Mouse (Mus musculus) ES-E14 (cell line): ENCODE data around the gene Slc25a51. TPM values are rescaled to one million over a fixed set of nuclear protein-coding genes. Genes with fewer than 3 reads are reported as not detected.
"Not testable (repeated sequence)": the region's sequence is repeated elsewhere in the genome, so short reads cannot be mapped to it uniquely, and the experiment has no call there.

Experiments used
- DNase-seq: peaks from one replicate; pipeline ENCODE4 v3.0.0-alpha.2; 2013; ENCODE audit warnings: low read depth, low spot score
- H3K27ac ChIP-seq: 2 replicates; pipeline ENCODE4 v1.5.1; 2012; ENCODE audit warnings: low read depth, mild to moderate bottlenecking, low read length, moderate library complexity, mixed read lengths; ENCODE audit not compliant: poor library complexity, insufficient read depth, severe bottlenecking
- H3K36me3 ChIP-seq: 2 replicates; pipeline ENCODE4 v1.6.1; 2012; ENCODE audit warnings: mild to moderate bottlenecking, low read length, moderate library complexity, mixed read lengths; ENCODE audit not compliant: control insufficient read depth, poor library complexity, insufficient read depth, severe bottlenecking
- H3K4me1 ChIP-seq, 2 experiments: fragments of 150-350 bp in 1 of 2; sonication (generic) in 1 of 2; 2 replicates each; pipeline ENCODE4 v1.6.1; 2012; ENCODE audit warnings: low read length in 2 of 2, mild to moderate bottlenecking in 1 of 2, mixed read lengths in 1 of 2; ENCODE audit not compliant: control insufficient read depth in 2 of 2, insufficient read depth in 2 of 2, poor library complexity in 1 of 2
- H3K4me3 ChIP-seq, 2 experiments: fragments of 150-350 bp in 1 of 2; sonication (generic) in 1 of 2; 2 replicates each; pipeline ENCODE4 v1.5.1; 2012; ENCODE audit warnings: low read length in 2 of 2, low read depth in 1 of 2, mild to moderate bottlenecking in 1 of 2, mixed read lengths in 1 of 2; ENCODE audit not compliant: insufficient read depth in 1 of 2, poor library complexity in 1 of 2, severe bottlenecking in 1 of 2
- H3K9ac ChIP-seq: 2 replicates; pipeline ENCODE4 v1.6.1; 2012; ENCODE audit warnings: low read depth, mild to moderate bottlenecking, low read length, mixed read lengths; ENCODE audit not compliant: poor library complexity, insufficient read depth, severe bottlenecking
- H3K9me3 ChIP-seq: fragments of 150-350 bp; sonication (generic); 2 replicates; pipeline ENCODE4 v1.6.1; 2012; ENCODE audit warnings: low read depth, mild to moderate bottlenecking, low read length; ENCODE audit not compliant: control insufficient read depth, insufficient read depth
- CHD2 ChIP-seq: IDR thresholded peaks from 2 replicates; pipeline ENCODE4 v1.6.1; 2014; ENCODE audit warnings: mild to moderate bottlenecking, low read depth, low read length, inconsistent platforms
- HCFC1 ChIP-seq: IDR thresholded peaks from 2 replicates; pipeline ENCODE4 v1.6.1; 2012; ENCODE audit warnings: low read length, inconsistent platforms, borderline replicate concordance; ENCODE audit not compliant: insufficient read depth
- MAFK ChIP-seq: IDR thresholded peaks from 2 replicates; pipeline ENCODE4 v1.6.1; 2014; ENCODE audit warnings: mild to moderate bottlenecking, low read depth, low read length, inconsistent platforms; ENCODE audit not compliant: insufficient read depth
- ZC3H11A ChIP-seq: IDR thresholded peaks from 2 replicates; pipeline ENCODE4 v1.6.1; 2012; ENCODE audit warnings: low read depth, mild to moderate bottlenecking, inconsistent platforms, low read length, borderline replicate concordance
- ZNF384 ChIP-seq: IDR thresholded peaks from 2 replicates; pipeline ENCODE4 v1.6.1; 2012; ENCODE audit warnings: low read depth, low read length, inconsistent platforms
- in situ Hi-C, 2 experiments: fragments of 600-800 bp; cut with MboI; formaldehyde crosslinking; loops; one replicate each; pipeline ENCODE4 v1.15.1; 2025; ENCODE audit warnings: low sequenced_read_pairs in 2 of 2, inconsistent platforms in 1 of 2; ENCODE audit not compliant: unreplicated experiment in 2 of 2
- total RNA-seq: library from RNA; depleted of rRNA; stranded (reverse); fragments of 300-350 nt; gene quantifications from 2 replicates; pipeline ENCODE4 v1.2.3, GENCODE M21; 2012

Gene Slc25a51
- total RNA-seq, 1 experiment, result 38.1 TPM

GRCm38 (mm10) chr4:45393658-45394057 is 14.9 kb downstream of the Slc25a51 start:
- H3K4me1 ChIP-seq, result peaks cover 0 to 3% of the 10 kb centered on the region in 2 experiments; a peak in 2 of 4 replicates
- H3K9ac ChIP-seq, result no peak overlapping the region
- H3K4me3 ChIP-seq, result no peak overlapping the region
- no peak overlapping the region for H3K27ac ChIP-seq
- in situ Hi-C loops, result no loop called here
- H3K9me3 ChIP-seq, result no peaks in the 10 kb centered on the region
- H3K36me3 ChIP-seq, result peaks cover 4% of the 10 kb centered on the region
- DNase-seq, result no peak
- TF ChIP-seq MAFK, result no peak
- no peak for TF ChIP-seq ZNF384
- TF ChIP-seq ZC3H11A, result no peak
- no peak for TF ChIP-seq HCFC1
- no peak for TF ChIP-seq CHD2

GRCm38 (mm10) chr4:45392994-45393393 is 15.6 kb downstream of the Slc25a51 start:
- Histone ChIP-seq H3K4me3 (no peak overlapping the region), H3K4me1 (peaks cover 0 to 3% of the 10 kb centered on the region in 2 experiments; a peak in 2 of 4 replicates), H3K9ac (no peak overlapping the region), H3K9me3 (no peaks in the 10 kb centered on the region), H3K27ac (no peak overlapping the region), H3K36me3 (peaks cover 3% of the 10 kb centered on the region; the same call in 1 of the 2 replicates)
- in situ Hi-C loops, result no loop called here
- TF ChIP-seq MAFK (no peak), ZNF384 (no peak), CHD2 (no peak), ZC3H11A (no peak), HCFC1 (no peak)
- DNase-seq, result no peak

- Histone ChIP-seq H3K36me3 (peaks cover 3% of the 10 kb centered on the region; the same call in 1 of the 2 replicates), H3K4me1 (peaks cover 0 to 3% of the 10 kb centered on the region in 2 experiments; a peak in 2 of 4 replicates), H3K4me3 (no peak overlapping the region), H3K9ac (no peak overlapping the region), H3K27ac (no peak overlapping the region), H3K9me3 (no peaks in the 10 kb centered on the region)
- no peak for TF ChIP-seq MAFK
- no peak for TF ChIP-seq ZNF384
- TF ChIP-seq HCFC1, result no peak
- no peak for TF ChIP-seq ZC3H11A
- TF ChIP-seq CHD2, result no peak
- no peak for DNase-seq
- in situ Hi-C loops, result no loop called here
Observed at GRCm38 (mm10) chr4:45392572-45392971, 16.0 kb downstream of the Slc25a51 start.

GRCm38 (mm10) chr4:45392099-45392498 is 16.5 kb downstream of the Slc25a51 start:
- H3K27ac ChIP-seq, result no peak overlapping the region
- H3K9me3 ChIP-seq, result no peaks in the 10 kb centered on the region
- H3K4me3 ChIP-seq, result no peak overlapping the region
- peaks cover 0 to 3% of the 10 kb centered on the region in 2 experiments; a peak in 2 of 4 replicates for H3K4me1 ChIP-seq
- peaks cover under 1% of the 10 kb centered on the region; the same call in 1 of the 2 replicates for H3K36me3 ChIP-seq
- TF ChIP-seq ZC3H11A, result no peak
- no peak for TF ChIP-seq MAFK
- no peak for TF ChIP-seq HCFC1
- no peak for TF ChIP-seq CHD2
- TF ChIP-seq ZNF384, result no peak
- in situ Hi-C loops, result no loop called here
- no peak for DNase-seq
- no peak overlapping the region for H3K9ac ChIP-seq

DNA sequence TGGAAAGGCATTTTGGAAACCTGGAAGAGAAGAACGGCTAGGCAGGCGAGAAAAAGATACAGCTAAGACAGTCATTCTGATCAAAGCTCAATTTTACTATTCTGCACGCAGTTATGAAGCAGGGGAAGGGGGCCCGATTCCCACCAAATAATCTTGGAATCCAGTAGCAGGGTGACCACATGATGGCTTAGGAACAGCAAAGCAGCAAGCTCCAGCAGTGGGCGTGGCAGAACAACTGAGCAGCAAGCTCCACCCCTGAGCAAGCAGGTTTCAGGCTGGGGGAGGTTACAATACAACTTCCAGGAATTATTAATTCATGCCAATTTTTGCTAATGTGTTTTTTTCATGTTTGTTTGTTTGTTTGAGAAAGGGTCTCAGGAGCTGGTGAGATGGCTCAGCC is 21.3 kb downstream of the Slc25a51 start:
- in situ Hi-C loops, H3K27ac ChIP-seq: not testable (repeated sequence)

GRCm38 (mm10) chr4:45382133-45382532 is 26.4 kb downstream of the Slc25a51 start:
- H3K4me3 ChIP-seq, H3K27ac ChIP-seq, H3K4me1 ChIP-seq, DNase-seq, H3K36me3 ChIP-seq, H3K9ac ChIP-seq, in situ Hi-C loops, H3K9me3 ChIP-seq: not testable (repeated sequence)

More for the DNA sequence above, 21.3 kb downstream of the Slc25a51 start:
- H3K9me3 ChIP-seq, H3K36me3 ChIP-seq, H3K4me1 ChIP-seq, H3K4me3 ChIP-seq, DNase-seq, H3K9ac ChIP-seq: not testable (repeated sequence)
